Mouse (Mus musculus) liver, embryonic 16.5 days (tissue): ENCODE measurements at regions not wholly inside any gene's neighbourhood (a gene's known extent, or its start where the extent isn't known, plus 50 kb on each side); places are given as distances from the start of the nearest gene placed in this dataset.

ENCODE experiments used
- ATAC-seq: fragments of 200-750 bp; cut with Nextera tagmentation; 2 replicates; pipeline ENCODE4 v1.8.0; 2017; ENCODE audit warnings: low read depth, mild to moderate bottlenecking, moderate number of reproducible peaks, moderate library complexity
- H3K27ac ChIP-seq: fragments of 300-500 bp; sonication (generic); 2 replicates; pipeline ENCODE4 v1.5.1; 2014; ENCODE audit warnings: mild to moderate bottlenecking, low read length
- H3K27me3 ChIP-seq: fragments of 300-500 bp; sonication (generic); 2 replicates; pipeline ENCODE4 v1.6.1; 2014; ENCODE audit warnings: low read depth, low read length, mixed read lengths; ENCODE audit not compliant: control insufficient read depth, insufficient read depth
- H3K36me3 ChIP-seq: fragments of 300-500 bp; sonication (generic); 2 replicates; pipeline ENCODE4 v1.6.1; 2014; ENCODE audit warnings: mild to moderate bottlenecking; ENCODE audit not compliant: control insufficient read depth, insufficient read depth
- H3K4me1 ChIP-seq: fragments of 300-500 bp; sonication (generic); 2 replicates; pipeline ENCODE4 v1.6.1; 2014; ENCODE audit warnings: low read depth, low read length, mixed read lengths; ENCODE audit not compliant: control insufficient read depth
- H3K4me2 ChIP-seq: fragments of 300-500 bp; sonication (generic); 2 replicates; pipeline ENCODE4 v1.6.1; 2014; ENCODE audit warnings: low read depth, low read length, mixed read lengths
- H3K4me3 ChIP-seq: fragments of 300-500 bp; sonication (generic); 2 replicates; pipeline ENCODE4 v1.5.1; 2014; ENCODE audit warnings: low read depth, mild to moderate bottlenecking, low read length
- H3K9ac ChIP-seq: fragments of 300-500 bp; sonication (generic); 2 replicates; pipeline ENCODE4 v1.6.1; 2014; ENCODE audit warnings: low read depth, low read length
- H3K9me3 ChIP-seq: fragments of 300-500 bp; sonication (generic); replicated peaks from 2 replicates; pipeline ENCODE4 v1.6.1; 2016; ENCODE audit warnings: low read length; ENCODE audit not compliant: control insufficient read depth
- WGBS: fragments of 180-500 bp; shearing (Covaris S2); extraction: QIAGEN DNeasy Blood & Tissue Kit; methylation state at CpG from one replicate; pipeline ENCODE4 v1.1.7; 2014; ENCODE audit not compliant: insufficient replicate concordance; 5-methylcytosine and 5-hydroxymethylcytosine counted together

- Histone ChIP-seq H3K9me3 (no peaks in the 10 kb centered on the region), H3K27ac (no peak overlapping the region), H3K4me1 (no peaks in the 10 kb centered on the region), H3K27me3 (no peaks in the 10 kb centered on the region), H3K4me3 (no peak overlapping the region), H3K36me3 (no peaks in the 10 kb centered on the region), H3K4me2 (no peak overlapping the region), H3K9ac (no peak overlapping the region)
- no peak for ATAC-seq
- 69% methylated on average over 8 of the region's 8 CpGs for WGBS
These were observed 70.6 kb upstream of the Tnrc6c start for GRCm38 (mm10) chr11:117583478-117583877.

DNA sequence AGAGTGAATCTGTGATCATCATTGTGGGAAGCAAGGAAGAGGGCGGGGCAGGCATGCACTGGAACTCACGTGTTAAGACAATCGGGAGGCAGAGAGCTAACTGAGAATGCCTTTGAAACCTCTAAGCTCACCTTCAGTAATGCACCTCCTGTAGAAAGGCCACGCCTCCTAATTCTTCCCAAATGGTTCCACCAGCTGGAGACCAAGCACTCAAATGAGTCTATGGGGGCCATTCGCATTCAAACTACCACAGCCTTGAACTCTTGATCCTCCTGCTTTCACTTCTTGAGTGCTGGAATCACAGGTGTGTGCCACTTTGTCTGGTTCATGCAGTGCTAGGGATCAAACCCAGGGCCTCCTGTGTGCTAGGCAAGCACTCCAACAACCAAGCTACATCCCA, 68.5 kb upstream of the Tnrc6c start:
- Histone ChIP-seq H3K27ac (no peak overlapping the region), H3K9me3 (no peaks in the 10 kb centered on the region), H3K36me3 (no peaks in the 10 kb centered on the region), H3K4me3 (no peak overlapping the region), H3K4me1 (no peaks in the 10 kb centered on the region), H3K27me3 (no peaks in the 10 kb centered on the region), H3K4me2 (no peak overlapping the region), H3K9ac (no peak overlapping the region)
- no peak for ATAC-seq
- WGBS, result 70% methylated on average over 5 of the region's 5 CpGs

DNA sequence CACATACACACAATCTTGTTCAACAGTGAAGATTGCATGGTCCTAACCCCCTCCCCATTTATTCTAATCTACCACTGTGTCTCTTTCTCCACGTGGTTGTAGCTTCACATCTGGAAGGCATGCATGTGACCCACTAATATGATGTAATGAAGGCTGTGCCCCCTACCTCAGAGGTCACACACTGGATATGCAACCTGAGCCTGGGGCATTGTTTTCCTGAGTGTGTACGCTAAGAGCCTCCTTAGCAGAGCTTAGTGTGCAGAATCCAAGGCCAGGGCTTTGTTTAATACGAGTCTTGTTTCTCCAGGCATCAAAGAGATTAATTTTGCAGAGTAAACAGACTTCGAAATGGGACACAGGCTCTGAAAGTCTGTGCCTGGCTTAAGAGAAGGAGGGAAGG, 68.0 kb upstream of the Tnrc6c start:
- Histone ChIP-seq H3K27ac (no peak overlapping the region), H3K4me2 (no peak overlapping the region), H3K27me3 (no peaks in the 10 kb centered on the region), H3K9ac (no peak overlapping the region), H3K4me3 (no peak overlapping the region), H3K36me3 (no peaks in the 10 kb centered on the region), H3K9me3 (no peaks in the 10 kb centered on the region), H3K4me1 (no peaks in the 10 kb centered on the region)
- 48% methylated on average over 4 of the region's 4 CpGs for WGBS
- no peak for ATAC-seq

DNA sequence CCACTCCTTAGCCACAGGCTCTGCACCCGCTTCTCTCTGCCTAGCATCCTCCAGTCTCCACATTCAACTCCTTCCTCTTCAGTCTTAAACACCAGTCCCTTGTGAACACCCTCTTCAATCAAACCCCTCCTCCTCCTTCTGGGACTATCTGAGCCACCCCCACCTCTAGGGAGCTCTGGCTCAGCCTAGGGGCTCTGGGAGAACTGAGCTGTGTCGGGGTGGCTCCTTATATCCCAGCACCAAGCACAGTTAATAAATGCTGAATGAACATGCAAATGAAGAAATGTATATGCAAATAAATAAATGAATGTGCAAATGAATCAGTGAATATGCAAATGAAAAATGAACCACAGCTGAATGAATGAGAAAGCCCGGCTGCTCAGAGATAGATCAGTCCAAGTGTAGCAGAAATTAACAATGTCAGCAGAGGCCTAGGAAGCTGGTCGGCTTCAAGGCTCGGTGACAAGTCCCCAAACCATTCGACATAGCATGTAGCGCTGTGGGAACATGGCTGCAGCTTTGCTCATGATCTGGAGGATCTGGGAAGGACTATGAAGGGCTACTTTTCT, 67.1 kb upstream of the Tnrc6c start:
- Histone ChIP-seq H3K36me3 (no peaks in the 10 kb centered on the region), H3K4me2 (no peak overlapping the region), H3K9ac (no peak overlapping the region), H3K9me3 (no peaks in the 10 kb centered on the region), H3K4me3 (no peak overlapping the region), H3K27me3 (no peaks in the 10 kb centered on the region), H3K4me1 (no peaks in the 10 kb centered on the region), H3K27ac (no peak overlapping the region)
- 69% methylated on average over 7 of the region's 7 CpGs for WGBS
- ATAC-seq, result no peak

GRCm38 (mm10) chr11:117589006-117589405, 65.1 kb upstream of the Tnrc6c start:
- ATAC-seq, result no peak
- Histone ChIP-seq H3K4me2 (no peak overlapping the region), H3K4me3 (no peak overlapping the region), H3K4me1 (no peaks in the 10 kb centered on the region), H3K9ac (no peak overlapping the region), H3K36me3 (no peaks in the 10 kb centered on the region), H3K27ac (no peak overlapping the region), H3K9me3 (no peaks in the 10 kb centered on the region), H3K27me3 (peaks cover 2% of the 10 kb centered on the region; the same call in 1 of the 2 replicates)
- 77% methylated on average over 8 of the region's 8 CpGs for WGBS

GRCm38 (mm10) chr11:117589422-117589821, 64.7 kb upstream of the Tnrc6c start:
- Histone ChIP-seq H3K4me1 (no peaks in the 10 kb centered on the region), H3K27ac (no peak overlapping the region), H3K4me2 (no peak overlapping the region), H3K4me3 (no peak overlapping the region), H3K36me3 (no peaks in the 10 kb centered on the region), H3K9ac (no peak overlapping the region), H3K9me3 (no peaks in the 10 kb centered on the region), H3K27me3 (peaks cover 2% of the 10 kb centered on the region; the same call in 1 of the 2 replicates)
- ATAC-seq, result no peak
- WGBS, result 71% methylated on average over 14 of the region's 14 CpGs

- WGBS, result 27% methylated on average over 3 of the region's 3 CpGs
- no peak for ATAC-seq
- Histone ChIP-seq H3K27me3 (peaks cover 13% of the 10 kb centered on the region), H3K27ac (no peak overlapping the region), H3K9ac (no peak overlapping the region), H3K4me2 (no peak overlapping the region), H3K9me3 (no peaks in the 10 kb centered on the region), H3K4me1 (no peaks in the 10 kb centered on the region), H3K36me3 (no peaks in the 10 kb centered on the region), H3K4me3 (no peak overlapping the region)
These were observed 61.5 kb upstream of the Tnrc6c start for GRCm38 (mm10) chr11:117592570-117592969.

DNA sequence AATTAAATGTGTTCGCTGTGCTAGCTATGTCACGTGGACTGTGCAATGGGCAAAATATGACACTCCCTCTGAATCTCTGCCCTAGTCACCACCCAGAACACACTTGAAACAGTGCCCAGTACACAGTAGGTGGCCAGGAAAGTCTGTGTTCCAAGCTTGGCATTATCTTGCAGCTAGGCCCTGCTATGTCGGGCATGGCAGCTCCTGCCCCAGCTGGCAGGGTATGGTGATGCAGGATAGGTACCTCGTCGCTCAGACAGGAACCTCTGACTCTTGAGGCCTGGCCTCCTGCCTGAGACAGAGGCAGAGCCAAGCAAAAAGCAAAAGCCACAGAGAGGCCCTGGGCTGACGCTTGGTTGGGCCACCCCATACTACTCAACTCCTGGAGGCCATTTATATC, 57.9 kb upstream of the Tnrc6c start:
- Histone ChIP-seq H3K9me3 (no peaks in the 10 kb centered on the region), H3K4me1 (no peaks in the 10 kb centered on the region; the same call in 1 of the 2 replicates), H3K4me3 (no peak overlapping the region), H3K27me3 (peaks cover 48% of the 10 kb centered on the region), H3K36me3 (no peaks in the 10 kb centered on the region), H3K27ac (no peak overlapping the region), H3K9ac (no peak overlapping the region), H3K4me2 (no peak overlapping the region)
- no peak for ATAC-seq
- WGBS, result 53% methylated on average over 6 of the region's 6 CpGs

DNA sequence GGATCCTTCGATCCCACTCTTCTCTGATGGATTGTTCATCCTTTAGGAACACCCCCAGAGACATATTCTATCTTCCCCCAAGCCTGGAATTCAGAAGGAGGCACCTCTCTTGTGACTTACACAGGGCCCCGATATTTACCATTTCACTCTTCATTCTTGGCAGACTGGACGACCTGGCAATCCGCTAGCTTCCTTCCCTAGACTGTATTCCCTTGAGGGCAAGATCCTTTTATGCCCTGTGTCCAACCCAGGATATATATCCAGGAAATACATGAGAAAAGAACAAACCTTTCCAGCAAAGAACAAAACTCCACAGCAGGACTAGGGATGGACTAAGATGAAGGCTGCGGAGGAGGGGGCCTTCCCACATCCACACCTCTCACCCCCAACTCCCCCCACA, 56.3 kb upstream of the Tnrc6c start:
- no peak overlapping the region for H3K4me3 ChIP-seq
- no peaks in the 10 kb centered on the region for H3K36me3 ChIP-seq
- no peak overlapping the region for H3K4me2 ChIP-seq
- H3K9ac ChIP-seq, result no peak overlapping the region
- peaks cover 49% of the 10 kb centered on the region for H3K27me3 ChIP-seq
- no peak overlapping the region for H3K27ac ChIP-seq
- no peaks in the 10 kb centered on the region for H3K9me3 ChIP-seq
- 36% methylated on average over 5 of the region's 5 CpGs for WGBS
- H3K4me1 ChIP-seq, result no peaks in the 10 kb centered on the region; the same call in 1 of the 2 replicates
- no peak for ATAC-seq
